ENCODE assay signal across 13 mouse cellular contexts in the genomic region with DNA sequence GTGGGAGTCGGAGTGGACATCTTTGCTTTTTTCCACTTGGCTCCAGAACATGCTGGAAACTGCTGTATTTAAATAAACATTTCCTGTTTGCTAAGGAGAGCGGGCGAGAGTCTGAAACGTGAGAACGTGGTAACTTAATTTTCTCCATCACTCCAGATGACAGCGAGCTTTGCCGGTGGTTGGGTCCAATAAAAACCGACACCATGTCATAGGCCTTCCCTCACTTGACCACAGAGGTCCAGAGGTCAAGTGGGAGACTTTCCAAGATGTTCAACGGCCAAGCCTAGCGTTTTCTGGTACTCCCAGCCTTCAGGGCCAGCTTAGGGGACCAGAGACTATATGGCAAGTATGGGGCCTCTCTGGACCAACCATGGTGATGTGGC. TPM values are rescaled to one million over a fixed set of nuclear protein-coding genes. Genes with fewer than 3 reads are reported as not detected.
DNase-seq lines count a peak whose midpoint lies in the region; ATAC-seq and TF ChIP-seq lines count a peak whose summit lies in the region.
"Had no signal": no experiment of that assay in that cellular context is flagged by ENCODE, and none has a peak within 500 bp of the region (broad histone marks: within the 10 kb centered on the region; RNA-seq: fewer than 3 reads in every experiment).

No protein-coding gene starts in this region.

- no peak overlapping the region for H3K4me3 ChIP-seq in kidney, adult 2 months (ENCODE audit: insufficient read depth, low read depth, low read length)
- no peak overlapping the region for H3K4me3 ChIP-seq in limb, embryonic 15.5 days
- H3K4me3 ChIP-seq in left cerebral cortex, adult 2 months = no peak overlapping the region

- no peak overlapping the region for H3K27ac ChIP-seq in kidney, adult 2 months (ENCODE audit: insufficient read depth, low read depth, low read length)
- no peak overlapping the region for H3K27ac ChIP-seq in limb, embryonic 15.5 days
- no peak overlapping the region for H3K27ac ChIP-seq in left cerebral cortex, adult 2 months
- H3K27ac ChIP-seq: liver, embryonic 14.5 days had no signal

- intact Hi-C loops in left cerebral cortex, adult 2 months (cut with DNase I) = no loop called here

- 0 out of 2 replicates have a peak overlapping the region, but pooled peaks have one; percentile 19 for H3K4me2 ChIP-seq in limb, embryonic 15.5 days

- DNase-seq in 3134 (ENCODE audit: extremely low read depth, insufficient read length, low spot score) (peak; percentile 14), 3T3-L1 (ENCODE audit: low read depth, low spot score) (peak; percentile 83)
- peak; percentile 73 for DNase-seq in kidney, adult 2 months
- no peak for DNase-seq in frontal cortex, adult 2 months (ENCODE audit: extremely low spot score in 1 of 2, low spot score in 1 of 2)
- DNase-seq in left cerebral cortex, adult 2 months (ENCODE audit: extremely low spot score in 1 of 2, low spot score in 2 of 2) = no peak
- no peak for DNase-seq in spleen, postnatal 4 days (ENCODE audit: low spot score in 2 of 2)
- DNase-seq: adrenal gland, postnatal 14 days; cerebellum, adult 8-10 months; gastrocnemius, postnatal 36 days; right cerebral cortex, postnatal 4 days had no signal

- 34% methylated on average over 10 of the region's 10 CpGs for WGBS in kidney, adult 2 months
- 24% methylated on average over 10 of the region's 10 CpGs for WGBS in limb, embryonic 15.5 days

- ATAC-seq in limb, embryonic 15.5 days (ENCODE audit: insufficient number of reproducible peaks, low FRiP score, low TSS enrichment, low read depth) = no peak
- ATAC-seq: inflammation-experienced regulatory T-cells, adult 6 months had no signal

- H3K4me1 ChIP-seq in kidney, adult 2 months (ENCODE audit: control insufficient read depth, insufficient read depth, low read length) = peaks cover 3% of the 10 kb centered on the region; the same call in 1 of the 2 replicates
- peaks cover 55% of the 10 kb centered on the region for H3K4me1 ChIP-seq in limb, embryonic 15.5 days

- TF ChIP-seq CTCF in kidney, adult 2 months (conservative IDR thresholded peaks at IDR 0.05; ENCODE audit: insufficient read depth, insufficient read length, low read depth, low read length) = no peak
- no peak for TF ChIP-seq CTCF in left cerebral cortex, adult 2 months (IDR thresholded peaks at IDR 0.05)

- no peaks in the 10 kb centered on the region for H3K9me3 ChIP-seq in limb, embryonic 15.5 days

- peaks cover under 1% of the 10 kb centered on the region; the same call in 1 of the 2 replicates for H3K27me3 ChIP-seq in kidney, adult 2 months (replicated peaks; ENCODE audit: control insufficient read depth, insufficient read depth, low read length)
- H3K27me3 ChIP-seq in limb, embryonic 15.5 days = peaks cover 25% of the 10 kb centered on the region

- no peaks in the 10 kb centered on the region for H3K36me3 ChIP-seq in kidney, adult 2 months (ENCODE audit: control insufficient read depth, insufficient read depth, low read length)
- H3K36me3 ChIP-seq in limb, embryonic 15.5 days = no peaks in the 10 kb centered on the region

- no peak for TF ChIP-seq POLR2A in kidney, adult 2 months (IDR thresholded peaks at IDR 0.05; ENCODE audit: low read depth, low read length)

- H3K9ac ChIP-seq in limb, embryonic 15.5 days = no peak overlapping the region
- H3K9ac ChIP-seq: liver, embryonic 14.5 days had no signal

RNA-seq across cellular contexts. Expression of a gene that starts 4.1 kb away (rescaled TPM):
- polyA plus RNA-seq in kidney, adult 2 months (2012; rRNA removed) = 8.4 and 12.6 TPM in 2 replicates
- polyA plus RNA-seq in limb, embryonic 15.5 days (2015; fragmentation: Nextera tagmentation; extraction: Ambion mirVana) = 18.2 and 20.8 TPM in 2 replicates
- polyA plus RNA-seq in frontal cortex, adult 2 months (2012; rRNA removed) = 10.8 and 11.3 TPM in 2 replicates
- total RNA-seq in left cerebral cortex, adult 2 months (2021) = 10 to 100 TPM; 56.7 to 60.0 TPM
- polyA plus RNA-seq: inflammation-experienced regulatory T-cells, adult 6 months had no signal

Comparison
In these comparisons a context has a peak if more than half of its experiments do, and no peak if none do; other contexts are left out.
1. DNase-seq: peak in 3134 (single experiment), 3T3-L1 (single experiment) and kidney, adult 2 months (single experiment); none in frontal cortex, adult 2 months (0 of 2), left cerebral cortex, adult 2 months (0 of 2) and spleen, postnatal 4 days (0 of 2).